Mouse (Mus musculus): ENCODE data around the gene Acap1. TPM values are rescaled to one million over a fixed set of nuclear protein-coding genes. Genes with fewer than 3 reads are reported as not detected.
A peak's percentile ranks its signal among the peaks of the same experiment; 100 is the strongest.
"Not testable (repeated sequence)": the region's sequence is repeated elsewhere in the genome, so short reads cannot be mapped to it uniquely, and the experiment has no call there.

The Acap1 gene
- polyA plus RNA-seq, 1 experiment from 2014 or later, result 7.0 TPM

- Histone ChIP-seq H3K36me3 (no peaks in the 10 kb centered on the region), H3K9ac (peak overlapping the region; percentile 53; the same call in 1 of the 2 replicates), H3K27me3 (replicated peaks) (peaks cover 42% of the 10 kb centered on the region), H3K4me1 (peaks cover 37% of the 10 kb centered on the region), H3K4me3 (peak overlapping the region; percentile 64), H3K9me3 (no peaks in the 10 kb centered on the region), H3K27ac (replicated peaks) (no peak overlapping the region), H3K4me2 (peak overlapping the region; percentile 93)
- ATAC-seq (ENCODE audit: extremely low read depth, insufficient number of reproducible peaks, low FRiP score, low TSS enrichment), result no peak
- WGBS, result 1% methylated on average over 18 of the region's 18 CpGs
Measured at GRCm38 (mm10) chr11:69934169-69934568, 38.8 kb upstream of the Acap1 start.

DNA sequence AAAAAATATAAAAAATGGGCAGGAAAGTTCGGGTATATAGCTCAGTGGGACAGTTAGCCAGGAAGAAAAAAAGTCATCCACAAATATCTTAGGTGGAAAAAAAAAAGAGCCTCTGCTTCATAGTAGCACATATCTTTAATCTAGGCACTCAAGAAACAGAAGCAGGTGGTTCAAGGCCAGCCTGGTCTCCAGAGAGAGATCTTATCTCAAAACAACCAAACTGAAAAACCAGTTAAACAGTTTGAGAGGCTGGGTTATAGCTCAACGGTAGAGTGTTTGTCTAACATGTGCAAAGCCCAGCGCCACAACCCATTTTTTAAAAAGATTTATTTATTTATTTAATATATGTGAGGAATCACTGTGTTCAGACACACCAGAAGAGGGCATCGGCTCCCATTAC lies 37.7 kb upstream of the Acap1 start:
- 72% methylated on average over 4 of the region's 4 CpGs for WGBS
- no peak for ATAC-seq (ENCODE audit: extremely low read depth, insufficient number of reproducible peaks, low FRiP score, low TSS enrichment)
- H3K4me3 ChIP-seq, result no peak overlapping the region

GRCm38 (mm10) chr11:69932254-69932653 lies 36.9 kb upstream of the Acap1 start:
- no peak overlapping the region for H3K27ac ChIP-seq (replicated peaks)
- H3K36me3 ChIP-seq, result no peaks in the 10 kb centered on the region
- peaks cover 28% of the 10 kb centered on the region for H3K4me1 ChIP-seq
- no peaks in the 10 kb centered on the region for H3K9me3 ChIP-seq
- peaks cover 23% of the 10 kb centered on the region for H3K27me3 ChIP-seq (replicated peaks)
- WGBS, result 44% methylated on average over 3 of the region's 3 CpGs
- H3K4me2 ChIP-seq, result no peak overlapping the region
- no peak for ATAC-seq (ENCODE audit: extremely low read depth, insufficient number of reproducible peaks, low FRiP score, low TSS enrichment)
- H3K9ac ChIP-seq, result no peak overlapping the region
- no peak overlapping the region for H3K4me3 ChIP-seq

More for the DNA sequence above, 37.7 kb upstream of the Acap1 start:
- Histone ChIP-seq H3K27me3 (replicated peaks) (peaks cover 31% of the 10 kb centered on the region), H3K9me3 (no peaks in the 10 kb centered on the region), H3K4me1 (peaks cover 36% of the 10 kb centered on the region), H3K27ac (replicated peaks) (no peak overlapping the region), H3K4me2 (no peak overlapping the region), H3K9ac (no peak overlapping the region), H3K36me3 (no peaks in the 10 kb centered on the region)

DNA sequence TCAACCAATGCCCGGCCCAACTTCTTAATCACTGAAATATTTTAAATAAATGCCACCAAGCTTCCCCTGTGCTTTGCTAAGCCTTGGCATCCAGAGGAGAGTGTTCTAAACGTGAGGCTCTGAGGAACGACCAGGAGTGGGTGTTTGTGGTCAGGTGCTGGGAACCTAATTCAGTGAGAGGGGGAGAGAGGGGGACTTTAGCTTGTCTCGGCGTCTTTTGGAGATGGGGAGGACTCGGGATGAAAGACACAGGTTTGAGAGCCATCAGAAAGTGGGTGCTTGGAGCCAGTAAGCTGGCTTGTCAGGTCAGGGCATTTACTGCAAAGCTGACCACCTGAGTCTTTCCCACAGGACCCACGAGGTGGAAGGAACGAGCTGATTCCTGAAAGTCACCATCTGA lies 36.4 kb upstream of the Acap1 start:
- peaks cover 18% of the 10 kb centered on the region for H3K27me3 ChIP-seq (replicated peaks)
- no peak overlapping the region for H3K9ac ChIP-seq
- no peak overlapping the region for H3K4me2 ChIP-seq
- no peaks in the 10 kb centered on the region for H3K9me3 ChIP-seq
- no peaks in the 10 kb centered on the region for H3K36me3 ChIP-seq
- ATAC-seq (ENCODE audit: extremely low read depth, insufficient number of reproducible peaks, low FRiP score, low TSS enrichment), result no peak
- H3K4me1 ChIP-seq, result peaks cover 23% of the 10 kb centered on the region
- no peak overlapping the region for H3K4me3 ChIP-seq
- H3K27ac ChIP-seq (replicated peaks), result no peak overlapping the region
- 64% methylated on average over 8 of the region's 8 CpGs for WGBS

- Histone ChIP-seq H3K27ac (replicated peaks) (no peak overlapping the region), H3K4me3 (no peak overlapping the region), H3K27me3 (replicated peaks) (peaks cover 11% of the 10 kb centered on the region), H3K4me2 (no peak overlapping the region), H3K9me3 (no peaks in the 10 kb centered on the region), H3K4me1 (peaks cover 16% of the 10 kb centered on the region), H3K36me3 (no peaks in the 10 kb centered on the region), H3K9ac (no peak overlapping the region)
- WGBS, result 65% methylated on average over 3 of the region's 3 CpGs
- ATAC-seq (ENCODE audit: extremely low read depth, insufficient number of reproducible peaks, low FRiP score, low TSS enrichment), result no peak
Measured at GRCm38 (mm10) chr11:69930967-69931537, 35.7 kb upstream of the Acap1 start.

- not testable (repeated sequence) for H3K9me3 ChIP-seq; H3K36me3 ChIP-seq; ATAC-seq (ENCODE audit: extremely low read depth, insufficient number of reproducible peaks, low FRiP score, low TSS enrichment); H3K4me2 ChIP-seq; H3K27ac ChIP-seq (replicated peaks); H3K4me1 ChIP-seq; H3K4me3 ChIP-seq; H3K27me3 ChIP-seq (replicated peaks); H3K9ac ChIP-seq
- WGBS, result 80% methylated on average over 8 of the region's 8 CpGs
Measured at GRCm38 (mm10) chr11:69930176-69930575, 34.8 kb upstream of the Acap1 start.

- no peaks in the 10 kb centered on the region for H3K9me3 ChIP-seq
- peaks cover 5% of the 10 kb centered on the region for H3K4me1 ChIP-seq
- H3K27ac ChIP-seq (replicated peaks), result no peak overlapping the region
- H3K9ac ChIP-seq, result no peak overlapping the region
- H3K4me2 ChIP-seq, result no peak overlapping the region
- H3K4me3 ChIP-seq, result no peak overlapping the region
- H3K27me3 ChIP-seq (replicated peaks), result peaks cover 2% of the 10 kb centered on the region; the same call in 1 of the 2 replicates
- 26% methylated on average over 4 of the region's 4 CpGs for WGBS
- no peak for ATAC-seq (ENCODE audit: extremely low read depth, insufficient number of reproducible peaks, low FRiP score, low TSS enrichment)
- no peaks in the 10 kb centered on the region for H3K36me3 ChIP-seq
Measured at GRCm38 (mm10) chr11:69929712-69930111, 34.4 kb upstream of the Acap1 start.

DNA sequence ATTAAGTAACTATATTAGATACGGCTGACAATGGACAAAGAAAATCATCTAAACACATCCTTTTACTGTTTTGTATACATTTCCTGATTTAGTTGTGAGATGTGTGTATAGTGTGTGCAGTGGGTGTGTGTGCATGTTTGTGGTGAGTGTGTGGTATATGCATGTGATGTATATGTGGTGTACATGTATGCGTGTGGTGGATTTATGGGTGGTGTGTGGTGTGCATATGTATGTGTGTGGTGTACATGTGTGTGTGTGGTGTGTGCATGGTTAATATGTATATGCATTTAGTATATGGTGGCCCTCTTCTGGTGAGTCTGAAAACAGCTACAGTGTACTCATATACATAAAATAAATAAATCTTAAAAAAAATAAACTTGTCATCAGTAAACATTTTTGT lies 32.2 kb upstream of the Acap1 start:
- H3K27me3 ChIP-seq (replicated peaks), result no peaks in the 10 kb centered on the region
- H3K9me3 ChIP-seq, result no peaks in the 10 kb centered on the region
- H3K4me2 ChIP-seq, result no peak overlapping the region
- WGBS, result 88% methylated on average over 2 of the region's 2 CpGs
- no peak for ATAC-seq (ENCODE audit: extremely low read depth, insufficient number of reproducible peaks, low FRiP score, low TSS enrichment)
- H3K9ac ChIP-seq, result no peak overlapping the region
- no peak overlapping the region for H3K27ac ChIP-seq (replicated peaks)
- H3K4me1 ChIP-seq, result peaks cover 4% of the 10 kb centered on the region
- H3K4me3 ChIP-seq, result no peak overlapping the region
- no peaks in the 10 kb centered on the region for H3K36me3 ChIP-seq

GRCm38 (mm10) chr11:69922796-69923195 lies 27.5 kb upstream of the Acap1 start:
- 64% methylated on average over 3 of the region's 3 CpGs for WGBS
- H3K9me3 ChIP-seq, result no peaks in the 10 kb centered on the region

DNA sequence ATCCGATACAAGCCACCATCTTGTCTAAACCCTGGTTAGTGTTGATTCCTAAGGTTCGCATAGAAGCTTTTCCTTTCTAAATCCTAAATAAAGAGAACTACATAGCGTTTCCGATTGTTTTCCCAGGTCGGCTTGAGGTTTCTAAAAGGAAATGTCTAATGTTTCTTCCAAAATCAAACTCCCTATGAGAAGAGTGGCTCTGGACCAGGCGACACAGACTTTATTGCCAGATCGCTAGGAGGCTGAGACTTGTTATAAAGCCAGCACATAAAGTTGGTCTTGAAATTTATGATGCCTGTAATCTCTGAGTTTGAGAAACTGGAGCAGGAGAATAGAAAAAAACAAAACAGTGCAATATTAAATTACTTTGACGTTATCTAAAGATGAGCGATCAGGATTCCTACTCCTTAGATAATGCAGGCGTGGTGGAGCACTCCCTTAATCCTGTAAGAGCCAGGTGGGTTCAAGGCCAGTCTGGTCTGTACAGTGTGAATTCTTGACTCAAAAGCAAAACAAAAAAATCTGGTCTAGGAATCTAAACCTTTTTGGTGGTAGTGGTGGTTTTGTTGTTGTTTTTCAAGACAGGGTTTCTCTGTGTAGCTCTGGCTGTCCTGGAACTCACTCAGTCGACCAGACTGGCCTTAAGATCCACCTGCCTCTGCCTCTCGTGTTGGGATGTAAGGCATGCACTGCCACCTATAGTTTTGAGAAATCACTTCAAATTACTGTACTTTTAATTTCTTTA lies 26.8 kb upstream of the Acap1 start:
- Histone ChIP-seq H3K27me3 (replicated peaks) (no peaks in the 10 kb centered on the region), H3K4me2 (peak overlapping the region; percentile 83), H3K27ac (replicated peaks) (peak overlapping the region; percentile 99), H3K36me3 (peaks cover 20% of the 10 kb centered on the region), H3K4me1 (peaks cover 34% of the 10 kb centered on the region), H3K9me3 (no peaks in the 10 kb centered on the region), H3K4me3 (peak overlapping the region; percentile 91), H3K9ac (peak overlapping the region; percentile 86)
- 3% methylated on average over 12 of the region's 12 CpGs for WGBS
- no peak for ATAC-seq (ENCODE audit: extremely low read depth, insufficient number of reproducible peaks, low FRiP score, low TSS enrichment)

More at GRCm38 (mm10) chr11:69922796-69923195, 27.5 kb upstream of the Acap1 start:
- Histone ChIP-seq H3K9ac (peak overlapping the region; percentile 86; the same call in 1 of the 2 replicates), H3K36me3 (peaks cover 14% of the 10 kb centered on the region), H3K4me2 (peak overlapping the region; percentile 83), H3K4me3 (peak overlapping the region; percentile 91), H3K27ac (replicated peaks) (peak overlapping the region; percentile 99; the same call in 1 of the 2 replicates), H3K27me3 (replicated peaks) (no peaks in the 10 kb centered on the region), H3K4me1 (peaks cover 28% of the 10 kb centered on the region)
- ATAC-seq (ENCODE audit: extremely low read depth, insufficient number of reproducible peaks, low FRiP score, low TSS enrichment), result no peak

GRCm38 (mm10) chr11:69921114-69922011 lies 26.0 kb upstream of the Acap1 start, which contains the start of gene Eif5a:
Eif5a (minus strand) TSS chr11:69921958.
- peaks cover 42% of the 10 kb centered on the region for H3K4me1 ChIP-seq
- peak within 1 kb of the TSS; percentile 97 for H3K4me2 ChIP-seq
- H3K27ac ChIP-seq (replicated peaks), result peak within 1 kb of the TSS; percentile 99
- WGBS, result under 1% methylated on average over 78 of the region's 78 CpGs
- peak within 1 kb of the TSS; percentile 99 for H3K9ac ChIP-seq
- peak within 1 kb of the TSS; percentile 91 for H3K4me3 ChIP-seq
- peaks cover 28% of the 10 kb centered on the region for H3K36me3 ChIP-seq
- no peaks in the 10 kb centered on the region for H3K27me3 ChIP-seq (replicated peaks)
- H3K9me3 ChIP-seq, result no peaks in the 10 kb centered on the region
- ATAC-seq (ENCODE audit: extremely low read depth, insufficient number of reproducible peaks, low FRiP score, low TSS enrichment), result peak; percentile 94

Measured in heart, embryonic 13.5 days (tissue).